Mouse (Mus musculus): ENCODE results near the gene Tex36.

DNA sequence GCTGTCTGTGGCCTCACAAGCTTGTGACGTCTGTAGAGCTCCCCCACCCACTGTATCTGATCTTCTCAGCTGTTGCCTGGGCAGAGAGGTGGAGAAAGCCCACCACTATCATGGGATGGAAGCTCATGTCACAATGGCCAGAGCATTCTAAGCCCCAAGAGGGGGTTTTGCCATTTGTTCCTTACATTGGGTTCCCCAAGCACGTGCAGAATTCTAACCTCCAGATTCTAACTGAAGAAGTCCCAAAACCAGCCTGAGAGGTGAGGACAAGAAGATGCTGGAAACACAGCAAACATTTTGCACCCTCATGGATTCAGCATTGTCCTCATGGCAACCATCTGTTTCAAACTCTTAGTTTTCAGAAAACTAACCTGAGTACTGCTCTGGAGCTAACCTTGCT, at the start of gene Tex36:
- TF ChIP-seq CTCF (IDR thresholded peaks at IDR 0.05; ENCODE audit: low read depth) (no peak), EP300 (IDR thresholded peaks at IDR 0.05; ENCODE audit: low read depth) (no peak)
